Mouse (Mus musculus): Measurements from ENCODE around the gene Exoc6b. TPM values are rescaled to one million over a fixed set of nuclear protein-coding genes. Genes with fewer than 3 reads are reported as not detected.

Gene Exoc6b
- 10 to 100 TPM; 33.2 to 34.2 TPM for total RNA-seq (2023)

GRCm38 (mm10) chr6:85069023-85069985 lies at the start of gene Exoc6b:
TSS of gene Exoc6b (minus strand) at chr6:85069513.

GRCm38 (mm10) chr6:84593693-84594092 lies 475.6 kb downstream of the Exoc6b start, which contains the start of gene Cyp26b1:
TSS of gene Cyp26b1 (minus strand) at chr6:84593908.

Other genes starting within 250 kb of the Exoc6b start
- gene Spr, start 68.3 kb upstream of the Exoc6b start, total RNA-seq (2023) = 10 to 100 TPM; 26.2 to 31.4 TPM
- not detected for gene Emx1, start 117.9 kb upstream of the Exoc6b start, total RNA-seq (2023)